Mouse (Mus musculus) hindbrain, embryonic 16.5 days (tissue): ENCODE data around the gene Tmem53. TPM values are rescaled to one million over a fixed set of nuclear protein-coding genes. Genes with fewer than 3 reads are reported as not detected.

Experiments used
- ATAC-seq: fragments of 200-750 bp; cut with Nextera tagmentation; 2 replicates; pipeline ENCODE4 v1.8.0; 2017; ENCODE audit warnings: moderate TSS enrichment, moderate library complexity
- H3K27ac ChIP-seq: fragments of 300-500 bp; sonication (generic); 2 replicates; pipeline ENCODE4 v1.5.1; 2014; ENCODE audit warnings: low read depth, mild to moderate bottlenecking, control low read depth, low read length, moderate library complexity
- H3K27me3 ChIP-seq: fragments of 300-500 bp; sonication (generic); replicated peaks from 2 replicates; pipeline ENCODE4 v1.6.1; 2014; ENCODE audit warnings: low read length; ENCODE audit not compliant: control insufficient read depth, insufficient read depth
- H3K36me3 ChIP-seq: fragments of 300-500 bp; sonication (generic); 2 replicates; pipeline ENCODE4 v1.6.1; 2014; ENCODE audit warnings: mild to moderate bottlenecking, low read length, moderate library complexity, mixed read lengths; ENCODE audit not compliant: control insufficient read depth, insufficient read depth
- H3K4me1 ChIP-seq: fragments of 300-500 bp; sonication (generic); 2 replicates; pipeline ENCODE4 v1.6.1; 2014; ENCODE audit warnings: low read depth, low read length; ENCODE audit not compliant: control insufficient read depth, insufficient read depth
- H3K4me2 ChIP-seq: fragments of 300-500 bp; sonication (generic); 2 replicates; pipeline ENCODE4 v1.6.1; 2014; ENCODE audit warnings: mild to moderate bottlenecking, low read length, control low read depth, moderate library complexity
- H3K4me3 ChIP-seq: fragments of 300-500 bp; sonication (generic); 2 replicates; pipeline ENCODE4 v1.5.1; 2014; ENCODE audit warnings: mild to moderate bottlenecking, low read length, control low read depth, moderate library complexity
- H3K9ac ChIP-seq: fragments of 300-500 bp; sonication (generic); 2 replicates; pipeline ENCODE4 v1.6.1; 2014; ENCODE audit warnings: low read depth, mild to moderate bottlenecking, control low read depth, low read length, moderate library complexity
- H3K9me3 ChIP-seq: fragments of 300-500 bp; sonication (generic); 2 replicates; pipeline ENCODE4 v1.6.1; 2014; ENCODE audit warnings: mild to moderate bottlenecking, low read length, moderate library complexity; ENCODE audit not compliant: control insufficient read depth
- WGBS: fragments of 180-500 bp; shearing (Covaris S2); extraction: QIAGEN DNeasy Blood & Tissue Kit; methylation state at CpG from one replicate; pipeline ENCODE4 v1.1.7; 2014; 5-methylcytosine and 5-hydroxymethylcytosine counted together
- polyA plus RNA-seq: library from polyadenylated mRNA; unstranded; fragments of >200 nt; fragmentation: Nextera tagmentation; extraction: Ambion mirVana; gene quantifications from 2 replicates; pipeline ENCODE4 v1.2.1, GENCODE M21; 2015

Tmem53 gene
- polyA plus RNA-seq, 1 experiment from 2014 or later, result 10.3 TPM

GRCm38 (mm10) chr4:117314849-117315500 lies 63.2 kb downstream of the Tmem53 start:
- no peak overlapping the region for H3K9ac ChIP-seq
- WGBS, result 49% methylated on average over 16 of the region's 16 CpGs
- ATAC-seq, result no peak

GRCm38 (mm10) chr4:117316800-117317199 lies 65.0 kb downstream of the Tmem53 start:
- peak overlapping the region; percentile 50; the same call in 1 of the 2 replicates for H3K9ac ChIP-seq
- no peak overlapping the region for H3K4me3 ChIP-seq
- peaks cover 22% of the 10 kb centered on the region for H3K4me1 ChIP-seq
- no peak overlapping the region for H3K4me2 ChIP-seq
- peak; percentile 48 for ATAC-seq
- H3K9me3 ChIP-seq, result no peaks in the 10 kb centered on the region
- 45% methylated on average over 6 of the region's 6 CpGs for WGBS
- no peaks in the 10 kb centered on the region for H3K36me3 ChIP-seq
- peaks cover 9% of the 10 kb centered on the region for H3K27me3 ChIP-seq
- H3K27ac ChIP-seq, result no peak overlapping the region; the same call in 1 of the 2 replicates

More at GRCm38 (mm10) chr4:117314849-117315500, 63.2 kb downstream of the Tmem53 start:
- Histone ChIP-seq H3K27ac (no peak overlapping the region), H3K4me3 (no peak overlapping the region), H3K27me3 (peaks cover 3% of the 10 kb centered on the region; the same call in 1 of the 2 replicates), H3K4me1 (peaks cover 22% of the 10 kb centered on the region), H3K9me3 (no peaks in the 10 kb centered on the region), H3K36me3 (no peaks in the 10 kb centered on the region), H3K4me2 (no peak overlapping the region)

GRCm38 (mm10) chr4:117317701-117318190 lies 66.0 kb downstream of the Tmem53 start:
- peak; percentile 48; the same call in 1 of the 2 replicates for ATAC-seq
- Histone ChIP-seq H3K4me1 (peaks cover 18% of the 10 kb centered on the region), H3K9ac (peak overlapping the region; percentile 50), H3K27me3 (peaks cover 9% of the 10 kb centered on the region), H3K27ac (no peak overlapping the region; the same call in 1 of the 2 replicates), H3K4me2 (peak overlapping the region; percentile 52), H3K9me3 (no peaks in the 10 kb centered on the region), H3K4me3 (peak overlapping the region; percentile 11), H3K36me3 (no peaks in the 10 kb centered on the region)
- 8% methylated on average over 18 of the region's 18 CpGs for WGBS

Other genes starting within 250 kb of the Tmem53 start
- gene Eif2b3, start 232.5 kb upstream of the Tmem53 start, polyA plus RNA-seq, result 44.9 and 47.5 TPM in 2 replicates
- gene Ptch2, start 155.9 kb upstream of the Tmem53 start, polyA plus RNA-seq, result 7.8 and 9.6 TPM in 2 replicates
- 3.9 and 4.9 TPM in 2 replicates for gene Btbd19, start 126.2 kb upstream of the Tmem53 start, polyA plus RNA-seq
- 1.5 and 1.8 TPM in 2 replicates for gene Tctex1d4, start 125.2 kb upstream of the Tmem53 start, polyA plus RNA-seq
- 24.0 and 24.8 TPM in 2 replicates for gene Plk3, start 118.0 kb upstream of the Tmem53 start, polyA plus RNA-seq
- 320 and 403 TPM in 2 replicates for gene Rps8, start 95.7 kb upstream of the Tmem53 start, polyA plus RNA-seq
- 10.1 and 14.0 TPM in 2 replicates for gene Kif2c, start 69.3 kb upstream of the Tmem53 start, polyA plus RNA-seq
- 2.3 and 2.9 TPM in 2 replicates for gene Armh1, start 174 bp downstream of the Tmem53 start, polyA plus RNA-seq
- gene Rnf220, start 245.1 kb downstream of the Tmem53 start, polyA plus RNA-seq, result 109 and 114 TPM in 2 replicates